Mouse (Mus musculus) stomach, embryonic 15.5 days (tissue): ENCODE results near the gene Paf1. TPM values are rescaled to one million over a fixed set of nuclear protein-coding genes. Genes with fewer than 3 reads are reported as not detected.

Experiments used
- ATAC-seq: fragments of 200-750 bp; cut with Nextera tagmentation; 2 replicates; pipeline ENCODE4 v1.8.0; 2017; ENCODE audit warnings: low read depth, moderate number of reproducible peaks, moderate TSS enrichment; ENCODE audit not compliant: insufficient read depth, low FRiP score
- H3K27ac ChIP-seq: fragments of 300-500 bp; sonication (generic); 2 replicates; pipeline ENCODE4 v1.5.1; 2015; ENCODE audit warnings: mild to moderate bottlenecking, inconsistent platforms
- H3K27me3 ChIP-seq: fragments of 300-500 bp; sonication (generic); replicated peaks from 2 replicates; pipeline ENCODE4 v1.6.1; 2015; ENCODE audit warnings: inconsistent platforms
- H3K36me3 ChIP-seq: fragments of 300-500 bp; sonication (generic); 2 replicates; pipeline ENCODE4 v1.6.1; 2015; ENCODE audit warnings: inconsistent platforms
- H3K4me1 ChIP-seq: fragments of 300-500 bp; sonication (generic); 2 replicates; pipeline ENCODE4 v1.6.1; 2015; ENCODE audit warnings: inconsistent platforms
- H3K4me2 ChIP-seq: fragments of 300-500 bp; sonication (generic); 2 replicates; pipeline ENCODE4 v1.6.1; 2015; ENCODE audit warnings: mild to moderate bottlenecking, inconsistent platforms
- H3K4me3 ChIP-seq: fragments of 300-500 bp; sonication (generic); replicated peaks from 2 replicates; pipeline ENCODE4 v1.5.1; 2015; ENCODE audit warnings: inconsistent platforms
- H3K9ac ChIP-seq: fragments of 300-500 bp; sonication (generic); 2 replicates; pipeline ENCODE4 v1.6.1; 2015; ENCODE audit warnings: inconsistent platforms
- H3K9me3 ChIP-seq: fragments of 300-500 bp; sonication (generic); 2 replicates; pipeline ENCODE4 v1.6.1; 2016; ENCODE audit warnings: inconsistent platforms
- WGBS: fragments of 180-500 bp; shearing (Covaris S2); methylation state at CpG from one replicate; pipeline ENCODE4 v1.1.7; 2015; 5-methylcytosine and 5-hydroxymethylcytosine counted together
- polyA plus RNA-seq: library from polyadenylated mRNA; unstranded; fragments of >200 nt; fragmentation: Nextera tagmentation; extraction: Ambion mirVana; gene quantifications from 2 replicates; pipeline ENCODE4 v1.2.1, GENCODE M21; 2015

The Paf1 gene
- polyA plus RNA-seq, 1 experiment from 2014 or later = 76.5 TPM

- Histone ChIP-seq H3K4me1 (peaks cover 27% of the 10 kb centered on the region), H3K4me2 (peak overlapping the region; percentile 14; the same call in 1 of the 2 replicates), H3K27ac (peak overlapping the region; percentile 50), H3K36me3 (peaks cover 58% of the 10 kb centered on the region), H3K27me3 (no peaks in the 10 kb centered on the region), H3K4me3 (0 out of 2 replicates have a peak overlapping the region, but pooled peaks have one; percentile 0), H3K9ac (no peak overlapping the region), H3K9me3 (no peaks in the 10 kb centered on the region)
- WGBS = 4% methylated on average over 5 of the region's 5 CpGs
- no peak for ATAC-seq
Measured at GRCm38 (mm10) chr7:28357984-28358383, 34.8 kb upstream of the Paf1 start.

DNA sequence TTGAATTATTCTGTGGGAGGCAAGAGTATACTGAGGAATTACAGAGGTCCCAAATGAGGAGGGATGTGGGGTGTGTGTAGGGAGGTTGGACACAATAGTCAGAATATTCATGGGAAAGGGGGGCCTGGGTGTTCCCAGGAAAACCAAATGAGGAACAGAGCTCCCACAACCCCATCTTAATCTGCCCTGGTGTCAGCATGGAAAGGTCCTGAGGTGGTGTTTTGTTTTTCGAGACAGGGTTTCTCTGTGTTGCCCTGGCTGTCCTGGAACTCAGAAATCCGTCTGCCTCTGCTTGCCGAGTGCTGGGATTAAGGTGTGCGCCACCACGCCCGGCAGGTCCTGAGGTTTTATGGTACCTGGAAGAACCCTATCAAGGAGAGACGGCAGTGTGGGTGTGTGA lies 34.3 kb upstream of the Paf1 start:
- Histone ChIP-seq H3K4me2 (peak overlapping the region; percentile 14; the same call in 1 of the 2 replicates), H3K27me3 (no peaks in the 10 kb centered on the region), H3K9ac (no peak overlapping the region), H3K9me3 (no peaks in the 10 kb centered on the region), H3K27ac (peak overlapping the region; percentile 50), H3K4me3 (no peak overlapping the region), H3K4me1 (peaks cover 27% of the 10 kb centered on the region), H3K36me3 (peaks cover 54% of the 10 kb centered on the region)
- WGBS = 55% methylated on average over 7 of the region's 7 CpGs
- ATAC-seq = no peak

DNA sequence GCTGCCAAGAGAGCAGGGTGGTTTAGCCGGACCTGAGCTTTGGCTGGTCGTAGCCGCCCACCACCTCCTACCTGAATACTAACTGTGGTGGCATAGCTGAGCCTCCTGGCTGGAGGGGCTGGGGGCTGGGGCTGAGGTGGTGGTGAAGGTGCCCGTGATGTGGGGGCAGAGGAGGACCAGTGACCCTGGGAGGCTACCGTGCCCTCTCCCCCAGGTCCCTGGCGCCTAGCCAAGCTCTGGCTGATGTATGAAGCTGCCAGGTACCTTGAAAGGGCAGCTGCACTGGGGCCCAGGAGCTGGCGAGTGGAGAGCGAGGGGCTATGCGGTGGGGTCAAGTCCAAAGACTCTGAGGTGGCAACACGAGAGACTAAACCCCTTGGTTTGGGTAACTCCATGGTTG lies 32.9 kb upstream of the Paf1 start:
- H3K27ac ChIP-seq = no peak overlapping the region
- H3K27me3 ChIP-seq = no peaks in the 10 kb centered on the region
- WGBS = 87% methylated on average over 10 of the region's 10 CpGs
- H3K9ac ChIP-seq = no peak overlapping the region
- H3K9me3 ChIP-seq = no peaks in the 10 kb centered on the region
- H3K4me1 ChIP-seq = peaks cover 27% of the 10 kb centered on the region
- no peak for ATAC-seq
- no peak overlapping the region for H3K4me3 ChIP-seq
- no peak overlapping the region for H3K4me2 ChIP-seq
- peaks cover 51% of the 10 kb centered on the region for H3K36me3 ChIP-seq

- 92% methylated on average over 6 of the region's 6 CpGs for WGBS
- H3K27ac ChIP-seq = no peak overlapping the region
- H3K4me1 ChIP-seq = peaks cover 27% of the 10 kb centered on the region
- no peaks in the 10 kb centered on the region for H3K9me3 ChIP-seq
- no peak overlapping the region for H3K4me3 ChIP-seq
- H3K36me3 ChIP-seq = peaks cover 55% of the 10 kb centered on the region
- no peak overlapping the region for H3K9ac ChIP-seq
- no peaks in the 10 kb centered on the region for H3K27me3 ChIP-seq
- no peak overlapping the region for H3K4me2 ChIP-seq
- ATAC-seq = no peak
Measured at GRCm38 (mm10) chr7:28360291-28360690, 32.5 kb upstream of the Paf1 start.

DNA sequence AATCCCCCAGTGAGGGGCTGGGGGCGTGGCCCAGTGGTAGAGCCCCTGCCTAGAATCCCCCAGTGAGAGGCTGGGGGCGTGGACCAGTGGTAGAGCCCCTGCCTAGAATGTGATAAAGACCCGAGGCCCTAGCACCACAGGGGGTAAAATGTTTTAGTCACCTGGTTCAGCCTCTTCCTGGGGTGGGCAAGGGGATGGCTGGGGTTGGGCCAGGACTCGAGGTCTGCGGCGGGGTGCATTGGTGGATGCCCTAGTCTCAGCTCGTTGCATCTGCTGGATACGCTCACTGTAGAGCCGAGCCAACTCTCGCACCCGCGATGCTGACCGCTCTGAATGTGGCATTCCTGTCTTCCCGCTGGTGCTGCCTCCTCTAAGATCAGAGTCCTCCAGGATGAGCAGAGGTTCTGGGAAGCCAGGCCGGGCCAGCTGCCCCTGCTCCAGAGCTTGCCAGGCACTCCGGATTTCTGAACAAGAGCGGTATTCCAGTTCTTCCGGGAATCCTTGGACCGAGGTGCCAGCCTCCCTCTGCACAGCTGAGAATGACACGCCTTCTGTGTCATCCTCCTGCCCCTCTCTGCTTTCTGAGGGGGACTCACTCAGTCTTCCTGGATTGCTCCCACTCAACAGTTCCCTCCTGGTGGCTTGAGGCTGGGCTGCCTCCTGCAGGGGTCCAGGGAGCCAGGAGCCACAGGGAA lies 31.0 kb upstream of the Paf1 start:
- no peak overlapping the region for H3K9ac ChIP-seq
- H3K27me3 ChIP-seq = no peaks in the 10 kb centered on the region
- ATAC-seq = no peak
- H3K36me3 ChIP-seq = peaks cover 66% of the 10 kb centered on the region
- no peaks in the 10 kb centered on the region for H3K9me3 ChIP-seq
- 92% methylated on average over 20 of the region's 20 CpGs for WGBS
- H3K27ac ChIP-seq = no peak overlapping the region
- H3K4me3 ChIP-seq = no peak overlapping the region
- no peak overlapping the region for H3K4me2 ChIP-seq
- peaks cover 24% of the 10 kb centered on the region for H3K4me1 ChIP-seq

- Histone ChIP-seq H3K4me2 (no peak overlapping the region), H3K9ac (no peak overlapping the region), H3K4me1 (peaks cover 19% of the 10 kb centered on the region), H3K9me3 (no peaks in the 10 kb centered on the region), H3K27me3 (no peaks in the 10 kb centered on the region), H3K4me3 (no peak overlapping the region), H3K36me3 (peaks cover 72% of the 10 kb centered on the region), H3K27ac (no peak overlapping the region)
- no peak for ATAC-seq
- WGBS = 76% methylated on average over 16 of the region's 16 CpGs
Measured at GRCm38 (mm10) chr7:28362441-28363060, 30.2 kb upstream of the Paf1 start.

DNA sequence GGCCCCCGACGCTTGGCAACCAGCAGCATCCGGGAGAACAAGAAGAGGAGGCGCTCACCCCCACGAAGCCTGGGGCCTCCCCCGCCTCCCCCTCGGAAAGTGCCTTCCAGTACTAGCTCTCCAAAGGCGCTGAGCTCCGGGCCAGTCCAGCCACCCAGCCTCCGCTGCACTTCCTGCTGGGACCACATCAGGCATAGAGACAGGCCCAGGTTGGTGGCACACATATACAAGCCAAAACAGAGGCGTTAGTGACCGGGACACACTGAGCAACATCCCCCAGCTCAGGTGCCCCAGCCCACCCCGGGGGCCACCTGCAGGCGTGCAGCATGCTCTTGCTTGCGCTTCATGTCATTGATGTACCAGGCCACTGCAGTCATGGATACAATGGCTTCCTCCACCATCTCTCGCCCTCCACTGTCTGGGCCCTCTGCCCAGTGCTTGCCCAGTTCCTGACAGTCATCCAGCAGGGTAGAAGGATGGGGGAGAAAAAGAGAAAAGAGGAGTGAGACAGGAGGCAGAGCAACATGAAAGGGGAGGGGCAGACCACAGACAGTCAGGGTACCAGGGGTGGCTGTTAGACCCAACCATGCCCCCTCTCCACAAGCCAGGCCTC lies 25.0 kb upstream of the Paf1 start:
- H3K9ac ChIP-seq = no peak overlapping the region
- no peak for ATAC-seq
- 88% methylated on average over 16 of the region's 16 CpGs for WGBS
- H3K9me3 ChIP-seq = no peaks in the 10 kb centered on the region
- no peak overlapping the region for H3K4me2 ChIP-seq
- H3K4me1 ChIP-seq = peaks cover 16% of the 10 kb centered on the region
- H3K27ac ChIP-seq = no peak overlapping the region
- H3K36me3 ChIP-seq = peaks cover 42% of the 10 kb centered on the region
- no peaks in the 10 kb centered on the region for H3K27me3 ChIP-seq
- no peak overlapping the region for H3K4me3 ChIP-seq

DNA sequence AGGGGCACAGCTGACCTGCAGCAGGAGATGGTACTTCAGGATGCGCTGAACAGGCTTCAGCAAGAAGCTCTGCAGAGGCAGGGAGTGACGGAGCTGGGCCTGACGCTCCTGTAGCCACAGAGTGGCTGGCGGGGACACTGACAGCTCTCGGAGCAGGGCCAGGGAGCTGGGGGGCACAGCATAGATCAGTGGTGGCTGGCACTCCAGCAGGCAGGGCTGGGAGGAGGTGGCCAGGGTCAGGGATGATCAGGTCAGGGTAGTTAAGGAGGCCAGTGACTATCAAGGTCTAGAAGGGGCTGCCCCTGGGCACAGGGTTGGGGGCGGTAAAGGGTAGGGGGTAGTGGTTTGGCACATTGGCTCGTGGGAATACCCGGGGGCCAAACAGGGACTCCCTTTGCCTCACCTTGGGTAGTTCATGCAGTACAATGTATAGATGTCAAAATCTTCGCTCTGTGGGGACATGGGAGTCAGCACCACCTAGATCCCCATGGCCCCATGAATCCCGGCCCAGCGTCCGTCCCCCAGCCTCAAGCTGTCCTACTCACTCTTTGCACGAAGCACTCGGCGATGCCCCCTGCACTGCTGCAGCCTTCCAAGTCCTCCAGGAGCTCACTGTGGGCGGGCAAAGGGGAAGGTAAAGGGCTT lies 24.4 kb upstream of the Paf1 start:
- H3K4me2 ChIP-seq = no peak overlapping the region
- H3K4me3 ChIP-seq = no peak overlapping the region
- no peaks in the 10 kb centered on the region for H3K9me3 ChIP-seq
- ATAC-seq = no peak
- no peak overlapping the region for H3K27ac ChIP-seq
- H3K36me3 ChIP-seq = peaks cover 39% of the 10 kb centered on the region
- 88% methylated on average over 16 of the region's 16 CpGs for WGBS
- H3K9ac ChIP-seq = no peak overlapping the region
- H3K4me1 ChIP-seq = peaks cover 16% of the 10 kb centered on the region
- H3K27me3 ChIP-seq = no peaks in the 10 kb centered on the region

DNA sequence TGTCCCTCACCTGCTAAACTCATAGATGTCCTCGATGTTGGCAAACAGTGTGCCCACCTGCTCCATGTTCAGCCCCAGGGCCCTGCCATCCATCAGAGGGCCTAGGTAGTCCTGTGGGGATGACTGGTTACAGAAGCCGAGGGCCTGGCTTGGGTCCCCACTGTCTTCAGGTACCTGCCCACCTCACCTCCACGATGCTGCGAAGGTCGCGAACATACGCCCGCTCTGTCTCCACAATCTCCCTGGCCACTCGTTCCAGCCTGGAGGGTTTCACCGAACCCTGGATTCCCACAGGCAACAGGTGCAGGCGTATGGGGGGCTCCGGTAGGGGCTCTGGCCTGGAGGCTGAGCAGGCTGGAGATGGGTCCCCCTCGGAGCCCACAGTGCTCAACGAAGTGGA lies 22.7 kb upstream of the Paf1 start:
- Histone ChIP-seq H3K9ac (no peak overlapping the region), H3K36me3 (peaks cover 27% of the 10 kb centered on the region), H3K4me2 (peak overlapping the region; percentile 69), H3K9me3 (no peaks in the 10 kb centered on the region), H3K27ac (no peak overlapping the region), H3K4me1 (peaks cover 20% of the 10 kb centered on the region), H3K27me3 (no peaks in the 10 kb centered on the region), H3K4me3 (peak overlapping the region; percentile 63)
- ATAC-seq = no peak
- WGBS = 89% methylated on average over 14 of the region's 14 CpGs

- H3K27ac ChIP-seq = peak overlapping the region; percentile 95
- no peak for ATAC-seq
- H3K4me2 ChIP-seq = peak overlapping the region; percentile 69
- H3K27me3 ChIP-seq = no peaks in the 10 kb centered on the region
- peak overlapping the region; percentile 58 for H3K9ac ChIP-seq
- H3K4me1 ChIP-seq = peaks cover 21% of the 10 kb centered on the region
- peaks cover 19% of the 10 kb centered on the region for H3K36me3 ChIP-seq
- no peaks in the 10 kb centered on the region for H3K9me3 ChIP-seq
- peak overlapping the region; percentile 63 for H3K4me3 ChIP-seq
- 4% methylated on average over 11 of the region's 11 CpGs for WGBS
Measured at GRCm38 (mm10) chr7:28370977-28371513, 21.7 kb upstream of the Paf1 start.

DNA sequence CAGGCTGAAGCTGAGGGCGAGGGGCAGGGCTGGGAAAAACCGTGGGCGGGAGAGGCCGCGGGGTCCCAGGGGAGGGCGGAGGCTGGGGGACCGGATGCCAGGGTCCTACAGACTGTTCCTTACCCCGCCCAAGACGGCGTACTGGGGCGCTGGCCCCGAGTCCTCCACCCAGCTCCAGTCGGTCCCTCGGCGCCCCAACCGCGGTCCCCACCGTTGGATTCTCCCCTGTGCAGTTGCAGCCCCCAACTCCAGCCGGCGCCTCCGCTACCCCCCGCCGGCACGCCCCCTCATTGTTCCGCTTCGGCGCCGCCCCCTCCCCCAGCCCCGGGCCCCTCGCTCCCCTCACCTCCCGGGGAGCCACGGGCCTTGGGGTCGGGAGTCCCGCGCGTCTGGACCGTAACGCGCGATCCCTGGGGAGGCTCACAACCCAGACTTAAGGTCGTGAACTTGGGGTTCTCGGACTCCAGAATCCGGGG lies 21.2 kb upstream of the Paf1 start:
- Histone ChIP-seq H3K27ac (peak overlapping the region; percentile 95), H3K36me3 (peaks cover 16% of the 10 kb centered on the region), H3K4me2 (peak overlapping the region; percentile 69), H3K4me1 (peaks cover 26% of the 10 kb centered on the region), H3K4me3 (peak overlapping the region; percentile 63), H3K27me3 (no peaks in the 10 kb centered on the region), H3K9me3 (no peaks in the 10 kb centered on the region), H3K9ac (peak overlapping the region; percentile 58)
- ATAC-seq = no peak
- WGBS = under 1% methylated on average over 40 of the region's 43 CpGs
